In genomic region chr16:35694250-35694846, GRCm38 (mm10) we compare ENCODE assay signal across 21 mouse cellular contexts.
"Had no signal": no experiment of that assay in that cellular context is flagged by ENCODE, and none has a peak within 500 bp of the region (broad histone marks: within the 10 kb centered on the region; RNA-seq: fewer than 3 reads in every experiment).

No protein-coding gene starts in this region.

- DNase-seq: liver, embryonic 13.5 days; liver, postnatal 0 days; lung, adult 2 months; lung, postnatal 14 days; lung, postnatal 36 days; retina, postnatal 1 day; right cerebral cortex, adult 18-20 months; right cerebral cortex, postnatal 25 days; right cerebral cortex, postnatal 4 days; spleen, adult 18-20 months; thymus, adult 18-20 months; thymus, postnatal 14 days; thymus, postnatal 36 days had no signal

- H3K4me2 ChIP-seq: liver, embryonic 13.5 days; liver, embryonic 15.5 days; lung, embryonic 15.5 days; neural tube, embryonic 13.5 days; neural tube, embryonic 15.5 days had no signal

- H3K9me3 ChIP-seq: liver, embryonic 13.5 days; liver, embryonic 15.5 days; lung, embryonic 15.5 days; neural tube, embryonic 13.5 days; neural tube, embryonic 15.5 days had no signal

- H3K4me1 ChIP-seq: liver, embryonic 13.5 days; liver, embryonic 15.5 days; lung, embryonic 15.5 days; megakaryocyte, embryonic 14.5 days; neural tube, embryonic 13.5 days; neural tube, embryonic 15.5 days had no signal

- H3K27ac ChIP-seq: liver, embryonic 13.5 days; liver, embryonic 15.5 days; lung, embryonic 15.5 days; macrophage; neural tube, embryonic 13.5 days; neural tube, embryonic 15.5 days had no signal

- H3K27me3 ChIP-seq: liver, embryonic 13.5 days; liver, embryonic 15.5 days; lung, embryonic 15.5 days; neural tube, embryonic 13.5 days; neural tube, embryonic 15.5 days had no signal

- H3K9ac ChIP-seq: liver, embryonic 13.5 days; liver, embryonic 15.5 days; liver, postnatal 0 days; lung, embryonic 15.5 days; neural tube, embryonic 13.5 days; neural tube, embryonic 15.5 days had no signal

- H3K36me3 ChIP-seq: lung, embryonic 15.5 days had no signal

- ATAC-seq: liver, postnatal 0 days; lung, postnatal 0 days had no signal

- H3K4me3 ChIP-seq: liver, embryonic 13.5 days; liver, embryonic 15.5 days; lung, embryonic 15.5 days; megakaryocyte, embryonic 14.5 days; myocyte; neural tube, embryonic 13.5 days; neural tube, embryonic 15.5 days had no signal
